Mouse (Mus musculus) G1E (cell line): ENCODE measurements around the gene Sar1a.

Source experiments
- CTCF ChIP-seq: IDR thresholded peaks from 2 replicates; pipeline ENCODE4 v1.5.1; 2012; ENCODE audit warnings: low read depth, low read length, inconsistent platforms, mixed read lengths
- GATA1 ChIP-seq: IDR thresholded peaks from 2 replicates; pipeline ENCODE4 v1.6.1; 2012; ENCODE audit warnings: borderline replicate concordance, low read length, inconsistent platforms, mixed read lengths
- GATA2 ChIP-seq: IDR thresholded peaks from 2 replicates; pipeline ENCODE4 v1.6.1; 2012; ENCODE audit warnings: low read depth, low read length, inconsistent platforms, borderline replicate concordance
- TAL1 ChIP-seq: conservative IDR thresholded peaks from 2 replicates; pipeline ENCODE4 v1.6.1; 2012; ENCODE audit warnings: low read depth, low read length, inconsistent platforms, mixed read lengths

DNA sequence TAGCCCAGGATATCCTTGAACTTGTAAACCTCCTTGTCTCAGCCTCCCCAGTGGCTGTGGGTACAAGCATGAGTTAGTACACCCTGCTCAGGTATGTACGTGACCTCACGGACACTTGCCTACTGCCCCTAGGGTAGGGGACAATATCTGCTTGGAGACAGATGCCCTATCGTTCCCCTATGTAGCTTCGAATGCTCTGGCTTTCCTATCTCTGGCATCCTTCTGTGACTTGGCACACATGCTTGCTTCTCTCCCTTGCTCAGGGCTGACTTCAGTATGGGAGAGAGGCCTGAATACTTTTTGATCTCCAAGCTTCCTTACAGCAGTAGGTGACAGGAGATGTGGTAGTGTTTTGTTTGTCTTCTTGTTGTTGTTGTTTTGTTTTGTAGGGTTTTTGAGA lies 34.0 kb downstream of the Sar1a start:
- TF ChIP-seq CTCF (no peak), GATA1 (no peak), GATA2 (no peak), TAL1 (no peak)
